Mouse (Mus musculus): ENCODE results near the gene Gm9573. TPM values are rescaled to one million over a fixed set of nuclear protein-coding genes. Genes with fewer than 3 reads are reported as not detected.

Gene Gm9573
- polyA plus RNA-seq, 1 experiment from 2014 or later = not detected

GRCm38 (mm10) chr17:35591219-35591578, 35.2 kb downstream of the Gm9573 start:
- 0 out of 2 replicates have a peak overlapping the region, but pooled peaks have one; percentile 52 for H3K27ac ChIP-seq (replicated peaks; ENCODE audit: low read depth, low read length)
- no peaks in the 10 kb centered on the region for H3K4me1 ChIP-seq (ENCODE audit: control insufficient read depth, insufficient read depth, low read length)
- no peak overlapping the region for H3K4me3 ChIP-seq (replicated peaks; ENCODE audit: low read depth, low read length)
- ATAC-seq (ENCODE audit: low FRiP score, low TSS enrichment) = 0 out of 2 replicates have a peak, but pooled peaks have one; percentile 6
- DNase-seq = no peak
- H3K9me3 ChIP-seq (ENCODE audit: control insufficient read depth, low read length) = no peaks in the 10 kb centered on the region
- H3K9ac ChIP-seq (replicated peaks; ENCODE audit: low read length) = no peak overlapping the region
- no peaks in the 10 kb centered on the region for H3K36me3 ChIP-seq (ENCODE audit: control insufficient read depth, insufficient read depth, low read length)
- 69% methylated on average over 7 of the region's 7 CpGs for WGBS
- H3K4me2 ChIP-seq (ENCODE audit: low read length) = no peak overlapping the region
- no peaks in the 10 kb centered on the region for H3K27me3 ChIP-seq (ENCODE audit: control insufficient read depth, insufficient read depth, low read length)

- H3K4me2 ChIP-seq (ENCODE audit: low read length) = no peak overlapping the region
Measured at GRCm38 (mm10) chr17:35590410-35591218, 35.8 kb downstream of the Gm9573 start.

GRCm38 (mm10) chr17:35588387-35588786, 38.0 kb downstream of the Gm9573 start:
- H3K9me3 ChIP-seq (ENCODE audit: control insufficient read depth, low read length) = no peaks in the 10 kb centered on the region
- no peaks in the 10 kb centered on the region for H3K36me3 ChIP-seq (ENCODE audit: control insufficient read depth, insufficient read depth, low read length)
- H3K27ac ChIP-seq (replicated peaks; ENCODE audit: low read depth, low read length) = no peak overlapping the region
- ATAC-seq (ENCODE audit: low FRiP score, low TSS enrichment) (no peak), DNase-seq (peak; percentile 39)
- H3K4me2 ChIP-seq (ENCODE audit: low read length) = no peak overlapping the region
- no peak overlapping the region for H3K4me3 ChIP-seq (replicated peaks; ENCODE audit: low read depth, low read length)
- WGBS = 5% methylated on average over 4 of the region's 4 CpGs
- H3K9ac ChIP-seq (replicated peaks; ENCODE audit: low read length) = no peak overlapping the region
- no peaks in the 10 kb centered on the region for H3K4me1 ChIP-seq (ENCODE audit: control insufficient read depth, insufficient read depth, low read length)
- no peaks in the 10 kb centered on the region for H3K27me3 ChIP-seq (ENCODE audit: control insufficient read depth, insufficient read depth, low read length)

More at GRCm38 (mm10) chr17:35590410-35591218, 35.8 kb downstream of the Gm9573 start:
- peak; percentile 93 for DNase-seq
- no peak overlapping the region for H3K9ac ChIP-seq (replicated peaks; ENCODE audit: low read length)
- H3K9me3 ChIP-seq (ENCODE audit: control insufficient read depth, low read length) = no peaks in the 10 kb centered on the region
- no peaks in the 10 kb centered on the region for H3K36me3 ChIP-seq (ENCODE audit: control insufficient read depth, insufficient read depth, low read length)
- H3K27ac ChIP-seq (replicated peaks; ENCODE audit: low read depth, low read length) = 0 out of 2 replicates have a peak overlapping the region, but pooled peaks have one; percentile 52
- 53% methylated on average over 21 of the region's 21 CpGs for WGBS
- H3K27me3 ChIP-seq (ENCODE audit: control insufficient read depth, insufficient read depth, low read length) = no peaks in the 10 kb centered on the region
- H3K4me1 ChIP-seq (ENCODE audit: control insufficient read depth, insufficient read depth, low read length) = no peaks in the 10 kb centered on the region
- peak; percentile 60 for ATAC-seq (ENCODE audit: low FRiP score, low TSS enrichment)
- H3K4me3 ChIP-seq (replicated peaks; ENCODE audit: low read depth, low read length) = no peak overlapping the region

DNA sequence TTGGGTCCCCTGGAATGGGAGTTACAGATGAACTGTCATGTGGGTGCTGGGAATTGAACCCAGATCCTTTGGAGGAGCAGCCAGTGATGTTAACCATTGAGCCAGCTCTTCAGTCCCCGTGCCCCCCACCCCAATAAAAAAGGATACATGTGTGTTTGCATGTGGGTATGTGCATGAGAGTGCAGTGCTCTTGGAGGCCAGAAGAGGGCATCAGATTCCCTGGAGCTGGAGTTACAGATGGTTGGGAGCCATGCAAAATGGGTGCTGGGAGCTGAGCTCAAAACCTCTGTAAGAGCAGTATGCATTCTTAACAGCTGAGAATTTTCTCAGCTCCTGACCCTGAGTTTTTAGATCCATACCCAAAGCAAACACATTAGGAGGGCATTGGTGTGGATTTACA, 39.1 kb downstream of the Gm9573 start:
- Histone ChIP-seq H3K36me3 (ENCODE audit: control insufficient read depth, insufficient read depth, low read length) (no peaks in the 10 kb centered on the region), H3K4me1 (ENCODE audit: control insufficient read depth, insufficient read depth, low read length) (no peaks in the 10 kb centered on the region), H3K9ac (replicated peaks; ENCODE audit: low read length) (no peak overlapping the region), H3K4me3 (replicated peaks; ENCODE audit: low read depth, low read length) (no peak overlapping the region), H3K9me3 (ENCODE audit: control insufficient read depth, low read length) (no peaks in the 10 kb centered on the region), H3K4me2 (ENCODE audit: low read length) (no peak overlapping the region), H3K27ac (replicated peaks; ENCODE audit: low read depth, low read length) (no peak overlapping the region), H3K27me3 (ENCODE audit: control insufficient read depth, insufficient read depth, low read length) (no peaks in the 10 kb centered on the region)
- DNase-seq (no peak), ATAC-seq (ENCODE audit: low FRiP score, low TSS enrichment) (no peak)
- 88% methylated on average over 1 of the region's 1 CpGs for WGBS

DNA sequence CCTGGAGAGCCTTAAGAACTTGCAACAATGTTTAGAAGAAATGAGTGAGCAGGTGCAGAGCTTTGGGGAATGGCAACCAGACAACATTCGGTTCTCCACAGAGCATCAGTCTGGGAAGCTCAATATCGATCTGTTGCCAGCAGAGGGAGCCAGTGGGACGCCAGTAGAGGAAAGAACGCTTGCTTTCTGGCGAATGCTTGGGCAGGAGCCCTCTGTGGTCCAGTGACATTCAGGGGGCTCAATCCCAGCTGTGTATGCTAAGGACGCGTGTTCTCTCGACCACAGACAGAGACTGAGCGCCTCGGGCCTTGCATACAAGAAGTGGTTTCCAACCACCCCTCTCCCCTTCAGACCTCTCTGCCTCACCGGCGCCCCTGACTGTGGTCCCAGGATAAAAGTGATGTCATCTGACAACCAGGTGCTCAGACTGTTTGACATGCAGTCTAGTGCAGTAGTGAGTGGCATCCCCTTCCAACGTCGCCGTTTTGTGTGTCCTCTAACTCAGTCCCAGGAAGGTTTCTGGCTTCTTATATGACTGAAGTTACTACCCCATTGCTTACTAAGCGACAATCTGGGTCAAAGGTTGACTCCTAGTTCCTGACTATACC, 42.0 kb downstream of the Gm9573 start:
- H3K9me3 ChIP-seq (ENCODE audit: control insufficient read depth, low read length) = no peaks in the 10 kb centered on the region
- no peaks in the 10 kb centered on the region for H3K27me3 ChIP-seq (ENCODE audit: control insufficient read depth, insufficient read depth, low read length)
- H3K4me1 ChIP-seq (ENCODE audit: control insufficient read depth, insufficient read depth, low read length) = no peaks in the 10 kb centered on the region
- H3K4me3 ChIP-seq (replicated peaks; ENCODE audit: low read depth, low read length) = no peak overlapping the region
- no peak; the same call in 1 of the 2 replicates for ATAC-seq (ENCODE audit: low FRiP score, low TSS enrichment)
- H3K4me2 ChIP-seq (ENCODE audit: low read length) = peak overlapping the region; percentile 42
- DNase-seq = peak; percentile 95
- H3K9ac ChIP-seq (replicated peaks; ENCODE audit: low read length) = no peak overlapping the region
- no peaks in the 10 kb centered on the region for H3K36me3 ChIP-seq (ENCODE audit: control insufficient read depth, insufficient read depth, low read length)
- H3K27ac ChIP-seq (replicated peaks; ENCODE audit: low read depth, low read length) = no peak overlapping the region
- WGBS = 15% methylated on average over 16 of the region's 16 CpGs

GRCm38 (mm10) chr17:35582900-35583299, 43.5 kb downstream of the Gm9573 start:
- ATAC-seq (ENCODE audit: low FRiP score, low TSS enrichment) (no peak), DNase-seq (peak; percentile 16)
- Histone ChIP-seq H3K4me1 (ENCODE audit: control insufficient read depth, insufficient read depth, low read length) (no peaks in the 10 kb centered on the region), H3K36me3 (ENCODE audit: control insufficient read depth, insufficient read depth, low read length) (no peaks in the 10 kb centered on the region), H3K4me2 (ENCODE audit: low read length) (no peak overlapping the region), H3K4me3 (replicated peaks; ENCODE audit: low read depth, low read length) (no peak overlapping the region), H3K9me3 (ENCODE audit: control insufficient read depth, low read length) (no peaks in the 10 kb centered on the region), H3K27me3 (ENCODE audit: control insufficient read depth, insufficient read depth, low read length) (no peaks in the 10 kb centered on the region), H3K27ac (replicated peaks; ENCODE audit: low read depth, low read length) (no peak overlapping the region), H3K9ac (replicated peaks; ENCODE audit: low read length) (no peak overlapping the region)
- WGBS = 97% methylated on average over 1 of the region's 1 CpGs

GRCm38 (mm10) chr17:35578211-35578610, 48.2 kb downstream of the Gm9573 start:
- no peak overlapping the region for H3K27ac ChIP-seq (replicated peaks; ENCODE audit: low read depth, low read length)
- no peaks in the 10 kb centered on the region for H3K27me3 ChIP-seq (ENCODE audit: control insufficient read depth, insufficient read depth, low read length)
- no peak overlapping the region for H3K4me3 ChIP-seq (replicated peaks; ENCODE audit: low read depth, low read length)
- H3K9ac ChIP-seq (replicated peaks; ENCODE audit: low read length) = no peak overlapping the region
- DNase-seq = peak; percentile 86
- no peak overlapping the region for H3K4me2 ChIP-seq (ENCODE audit: low read length)
- no peaks in the 10 kb centered on the region for H3K36me3 ChIP-seq (ENCODE audit: control insufficient read depth, insufficient read depth, low read length)
- H3K9me3 ChIP-seq (ENCODE audit: control insufficient read depth, low read length) = no peaks in the 10 kb centered on the region
- 21% methylated on average over 6 of the region's 6 CpGs for WGBS
- ATAC-seq (ENCODE audit: low FRiP score, low TSS enrichment) = no peak
- H3K4me1 ChIP-seq (ENCODE audit: control insufficient read depth, insufficient read depth, low read length) = no peaks in the 10 kb centered on the region

DNA sequence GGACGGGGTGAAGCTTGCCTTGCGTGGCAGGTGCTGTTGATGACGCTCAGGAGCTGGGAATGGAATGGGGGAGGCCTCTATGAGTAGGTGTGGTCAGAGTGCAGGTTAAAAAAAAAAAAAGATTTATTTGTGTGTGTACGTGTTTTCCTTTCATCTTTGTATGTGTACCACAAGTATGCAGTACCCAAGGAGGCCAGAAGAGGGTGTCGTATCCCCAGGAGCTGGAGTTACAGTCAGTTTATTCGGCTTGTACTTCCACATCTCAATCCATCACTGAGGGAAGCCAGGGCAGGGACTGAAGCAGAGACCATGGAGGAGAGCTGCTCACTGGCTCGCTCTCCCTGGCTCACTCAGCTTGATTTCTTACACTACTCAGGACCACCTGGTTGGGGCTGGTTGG, 55.0 kb downstream of the Gm9573 start:
- ATAC-seq (ENCODE audit: low FRiP score, low TSS enrichment) (no peak), DNase-seq (no peak)
- Histone ChIP-seq H3K4me3 (replicated peaks; ENCODE audit: low read depth, low read length) (no peak overlapping the region), H3K9ac (replicated peaks; ENCODE audit: low read length) (no peak overlapping the region), H3K27me3 (ENCODE audit: control insufficient read depth, insufficient read depth, low read length) (peaks cover 9% of the 10 kb centered on the region), H3K4me2 (ENCODE audit: low read length) (no peak overlapping the region), H3K9me3 (ENCODE audit: control insufficient read depth, low read length) (no peaks in the 10 kb centered on the region), H3K27ac (replicated peaks; ENCODE audit: low read depth, low read length) (no peak overlapping the region), H3K4me1 (ENCODE audit: control insufficient read depth, insufficient read depth, low read length) (peaks cover 5% of the 10 kb centered on the region), H3K36me3 (ENCODE audit: control insufficient read depth, insufficient read depth, low read length) (no peaks in the 10 kb centered on the region)
- WGBS = 95% methylated on average over 7 of the region's 7 CpGs

DNA sequence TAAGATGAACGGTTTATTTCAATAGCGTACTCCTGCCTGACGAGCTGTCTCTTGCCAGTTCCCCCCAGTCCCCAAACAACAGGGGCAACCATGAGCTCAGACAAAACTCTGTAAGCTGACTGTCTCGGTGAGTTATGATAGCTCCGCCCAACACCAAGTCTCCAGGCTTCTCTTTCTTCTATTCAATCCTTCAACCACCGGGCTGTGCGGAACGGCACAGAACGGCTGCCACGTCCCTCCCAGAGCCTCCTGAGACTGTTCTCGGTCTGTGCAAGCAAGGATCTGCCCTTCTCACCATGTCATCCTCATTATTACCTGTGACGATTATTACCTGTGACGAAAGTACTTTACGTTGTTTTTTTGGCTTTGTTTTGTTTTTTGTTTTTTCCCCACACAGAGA, 55.6 kb downstream of the Gm9573 start:
- no peak overlapping the region for H3K27ac ChIP-seq (replicated peaks; ENCODE audit: low read depth, low read length)
- no peak for ATAC-seq (ENCODE audit: low FRiP score, low TSS enrichment)
- no peaks in the 10 kb centered on the region for H3K9me3 ChIP-seq (ENCODE audit: control insufficient read depth, low read length)
- peaks cover 9% of the 10 kb centered on the region for H3K27me3 ChIP-seq (ENCODE audit: control insufficient read depth, insufficient read depth, low read length)
- no peaks in the 10 kb centered on the region for H3K36me3 ChIP-seq (ENCODE audit: control insufficient read depth, insufficient read depth, low read length)
- H3K4me3 ChIP-seq (replicated peaks; ENCODE audit: low read depth, low read length) = no peak overlapping the region
- no peak overlapping the region for H3K4me2 ChIP-seq (ENCODE audit: low read length)
- H3K4me1 ChIP-seq (ENCODE audit: control insufficient read depth, insufficient read depth, low read length) = peaks cover 5% of the 10 kb centered on the region
- WGBS = 75% methylated on average over 14 of the region's 14 CpGs
- no peak overlapping the region for H3K9ac ChIP-seq (replicated peaks; ENCODE audit: low read length)
- no peak for DNase-seq
